Mouse (Mus musculus): ENCODE measurements at regions not wholly inside any gene's neighbourhood (a gene's known extent, or its start where the extent isn't known, plus 50 kb on each side); places are given as distances from the start of the nearest gene placed in this dataset.

DNA sequence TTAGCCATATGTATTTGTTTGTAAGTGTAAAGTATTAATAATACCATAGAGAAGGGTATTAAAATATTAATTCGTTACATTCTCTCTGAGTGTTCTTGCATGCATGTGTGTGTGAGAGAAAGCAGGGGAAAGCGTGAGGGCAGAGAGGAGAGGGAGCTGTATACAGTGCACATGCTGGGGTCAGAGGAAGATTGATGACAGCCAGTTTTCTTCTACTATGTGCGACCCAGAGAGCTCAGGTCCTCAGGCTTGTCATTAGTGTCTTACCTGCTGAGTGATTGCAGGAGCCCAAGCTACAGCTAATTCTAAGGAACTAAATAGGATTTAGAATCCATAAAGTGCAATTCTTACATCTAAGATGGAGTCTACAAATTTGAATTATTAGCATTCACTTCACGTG, 1038.1 kb upstream of the Ndn start:
- H3K4me3 ChIP-seq, result no peak overlapping the region
- intact Hi-C loops (cut with DNase I), result no loop called here
- TF ChIP-seq CTCF (IDR thresholded peaks at IDR 0.05), result no peak
- no peak overlapping the region for H3K27ac ChIP-seq
- no peak for DNase-seq (ENCODE audit: extremely low spot score in 1 of 2, low spot score in 2 of 2)

DNA sequence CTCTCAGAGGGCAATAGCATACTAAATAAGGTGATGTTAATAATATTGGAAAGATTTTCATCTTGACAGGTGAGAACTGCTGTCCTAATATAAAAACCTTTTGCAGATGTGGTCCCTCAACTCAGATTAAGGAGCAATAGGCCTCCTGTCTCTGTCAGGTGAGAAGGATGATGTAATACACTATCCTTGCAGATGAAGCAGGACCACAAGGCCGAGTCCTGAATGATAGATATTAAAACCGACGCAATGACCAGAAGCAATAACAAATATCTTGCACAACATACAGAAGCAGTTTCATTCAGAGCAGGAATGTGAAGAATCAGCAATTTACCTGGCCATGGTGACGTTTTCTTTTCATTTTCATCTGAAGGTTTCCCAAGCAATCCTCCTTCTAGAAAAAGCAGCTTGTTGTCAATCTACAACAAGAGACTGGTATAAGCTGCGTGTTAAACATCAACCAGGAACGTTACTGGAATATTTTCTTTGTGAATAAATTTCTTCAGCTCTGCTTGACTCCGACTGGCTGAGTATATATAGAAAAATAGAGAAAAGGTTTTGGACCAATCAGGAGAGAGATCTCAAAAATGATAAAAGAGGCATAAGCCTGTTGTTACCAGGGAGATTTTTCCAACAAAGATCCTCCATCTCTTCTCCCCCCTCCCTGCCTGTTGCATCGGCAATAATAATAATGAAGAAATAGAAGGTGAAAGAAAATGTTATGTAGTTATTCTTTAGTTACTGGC, 1035.0 kb upstream of the Ndn start:
- H3K27ac ChIP-seq, result peak overlapping the region; percentile 58
- intact Hi-C loops (cut with DNase I), result no loop called here
- DNase-seq (ENCODE audit: extremely low spot score in 1 of 2, low spot score in 2 of 2), result no peak
- no peak for TF ChIP-seq CTCF (IDR thresholded peaks at IDR 0.05)
- peak overlapping the region; percentile 32 for H3K4me3 ChIP-seq

Measured in left cerebral cortex, adult 2 months (tissue).